Mouse (Mus musculus): Measurements from ENCODE around the gene Hcrtr1. TPM values are rescaled to one million over a fixed set of nuclear protein-coding genes. Genes with fewer than 3 reads are reported as not detected.
A peak's percentile ranks its signal among the peaks of the same experiment; 100 is the strongest.

The Hcrtr1 gene
- total RNA-seq (2021): not detected
- long read RNA-seq, experiment 1: 0 reads
- long read RNA-seq, experiment 2, partial matches to known transcripts: 0 of 1 reads
- long read RNA-seq, experiment 2, other reads (novel, unspliced or antisense): 1 of 1 reads

DNA sequence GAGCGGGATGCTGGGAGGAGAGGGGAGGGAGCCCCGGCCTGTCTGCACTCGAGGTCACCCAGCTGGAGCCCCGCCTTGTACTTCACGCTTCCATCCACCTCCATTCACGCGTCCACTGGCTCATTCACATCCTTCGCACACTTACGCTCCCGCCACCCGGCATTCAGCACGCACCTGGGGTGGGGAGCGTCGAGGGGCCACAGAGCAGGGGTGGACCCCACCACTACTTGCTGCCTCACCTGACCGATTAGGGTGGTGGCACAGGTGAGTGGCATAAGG lies at the start of gene Hcrtr1:
Hcrtr1 (minus strand) TSS at position 146 of the 279 bp plus-strand sequence.
- DNase-seq (ENCODE audit: low spot score in 2 of 2): no peak

DNA sequence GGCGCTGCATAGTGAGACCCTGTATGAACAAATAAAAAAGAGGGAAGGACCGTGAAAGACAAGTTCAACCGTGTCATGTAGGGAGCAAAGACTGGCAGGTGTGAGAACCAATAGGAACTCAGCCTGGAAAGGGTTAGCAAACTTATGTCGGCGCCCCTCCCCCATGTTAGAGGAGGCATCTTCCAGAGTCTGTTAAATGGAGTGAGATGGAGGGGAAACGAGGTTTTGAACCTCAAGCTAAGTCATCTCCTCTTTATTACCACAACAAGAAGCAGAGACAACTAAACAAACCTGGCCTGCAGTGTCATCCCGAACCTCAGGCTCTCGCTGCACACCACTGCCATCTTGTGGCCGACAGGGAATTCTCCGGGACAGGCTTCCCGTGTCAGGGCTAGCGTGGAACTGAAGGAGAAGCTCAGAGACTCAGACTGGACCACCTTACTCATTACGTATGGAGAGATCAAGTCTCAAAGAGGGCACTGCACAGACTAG lies 49.7 kb upstream of the Hcrtr1 start:
- DNase-seq (ENCODE audit: low spot score in 2 of 2): peak; percentile 69 to 82

DNA sequence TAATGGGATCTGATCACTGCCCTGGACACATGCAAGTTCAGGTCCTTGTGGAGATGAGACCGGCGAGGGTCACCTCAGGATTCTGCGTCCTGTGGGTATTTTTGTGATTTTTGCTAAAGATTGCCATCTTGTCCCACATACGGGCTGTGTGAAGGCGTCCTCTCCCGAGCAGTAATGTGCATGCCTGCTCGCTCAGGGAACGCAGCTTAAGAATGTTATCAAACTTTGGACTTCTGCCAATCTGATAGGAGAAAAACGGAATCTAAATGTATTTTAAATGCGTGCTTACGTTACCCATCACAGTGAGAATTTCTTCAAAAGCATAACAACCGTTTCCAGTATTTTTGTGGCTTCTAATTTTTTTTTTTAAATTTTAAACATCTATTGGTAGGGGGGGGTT lies 47.7 kb upstream of the Hcrtr1 start:
- no peak for DNase-seq (ENCODE audit: low spot score in 2 of 2)

DNA sequence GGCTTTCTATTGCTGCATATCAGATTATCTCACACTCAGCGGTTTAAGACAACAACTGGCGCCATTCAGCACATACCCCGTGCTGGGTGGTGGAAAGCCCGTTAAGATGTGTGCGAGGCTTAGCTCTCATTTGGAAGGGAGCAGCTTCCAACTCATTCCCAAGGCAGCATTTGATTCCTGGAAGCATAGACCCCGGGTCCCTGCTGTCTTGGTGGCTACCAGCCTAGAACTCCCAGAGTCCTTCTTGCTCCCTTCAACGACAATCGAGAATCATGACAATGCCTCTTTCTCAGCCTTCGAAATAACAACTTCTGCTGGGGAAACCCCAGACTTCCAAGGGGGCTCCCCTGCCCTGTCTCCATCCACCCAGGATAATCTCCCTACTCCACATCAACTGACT lies 47.3 kb upstream of the Hcrtr1 start:
- no peak for DNase-seq (ENCODE audit: low spot score in 2 of 2)

DNA sequence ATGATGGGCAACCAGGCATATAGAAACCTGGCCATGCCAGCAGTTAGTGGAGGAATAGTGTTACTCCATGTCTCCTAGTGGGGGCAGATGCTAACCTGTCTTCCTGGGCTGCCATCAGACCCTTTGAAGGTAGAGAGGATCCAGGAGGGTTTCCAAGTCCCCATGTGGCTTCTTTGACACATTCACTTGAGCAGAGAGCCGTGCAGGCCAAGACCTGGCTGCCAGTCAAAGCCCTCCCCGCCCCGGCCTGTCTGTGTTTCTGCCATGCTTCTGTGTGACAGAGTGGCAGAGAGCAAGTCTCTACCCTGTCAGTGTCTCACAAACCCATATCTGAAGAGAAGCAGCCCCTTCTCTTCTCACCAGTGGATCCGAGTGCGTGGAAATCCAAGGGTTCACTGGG lies 44.7 kb upstream of the Hcrtr1 start:
- no peak for DNase-seq (ENCODE audit: low spot score in 2 of 2)

DNA sequence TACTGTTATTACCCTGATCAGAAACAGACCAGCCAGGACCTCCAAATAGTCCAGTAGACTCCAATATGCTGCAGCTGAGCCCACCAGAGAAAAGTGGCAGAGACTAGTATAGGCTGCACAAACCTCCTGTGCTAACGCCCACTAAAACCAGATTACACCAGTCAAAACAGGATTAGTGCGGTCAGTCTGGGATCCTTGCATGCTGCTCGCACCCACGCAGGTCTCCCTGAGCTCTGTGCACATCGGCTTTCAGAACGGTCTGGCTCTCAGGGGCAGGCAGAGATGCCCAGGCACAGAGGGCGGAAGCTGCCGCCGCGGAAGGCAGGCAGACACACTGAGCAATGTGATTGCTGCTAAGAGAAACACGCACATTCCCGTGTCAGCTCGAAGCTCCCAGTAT lies 43.9 kb upstream of the Hcrtr1 start:
- DNase-seq (ENCODE audit: low spot score in 2 of 2): no peak

DNA sequence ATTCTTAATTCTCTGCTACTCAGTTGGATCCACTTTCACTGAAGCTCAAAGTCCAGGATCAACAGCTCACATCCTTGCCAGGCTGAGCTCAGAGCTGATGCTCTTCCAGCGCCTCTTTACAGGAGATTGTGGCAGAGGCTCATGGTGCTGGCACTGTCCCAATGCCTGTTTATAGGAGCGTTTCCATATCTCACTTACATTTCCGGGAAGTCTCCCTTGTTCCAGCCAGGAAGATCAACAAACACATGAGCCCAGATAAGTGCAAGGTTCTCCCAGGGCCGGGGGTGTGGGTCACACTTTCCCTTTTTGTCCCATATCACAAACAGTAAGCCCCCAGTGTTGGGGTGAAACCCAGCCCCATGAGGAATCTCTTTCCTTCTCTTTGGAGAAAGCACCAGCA lies 42.7 kb upstream of the Hcrtr1 start:
- DNase-seq (ENCODE audit: low spot score in 2 of 2): no peak

DNA sequence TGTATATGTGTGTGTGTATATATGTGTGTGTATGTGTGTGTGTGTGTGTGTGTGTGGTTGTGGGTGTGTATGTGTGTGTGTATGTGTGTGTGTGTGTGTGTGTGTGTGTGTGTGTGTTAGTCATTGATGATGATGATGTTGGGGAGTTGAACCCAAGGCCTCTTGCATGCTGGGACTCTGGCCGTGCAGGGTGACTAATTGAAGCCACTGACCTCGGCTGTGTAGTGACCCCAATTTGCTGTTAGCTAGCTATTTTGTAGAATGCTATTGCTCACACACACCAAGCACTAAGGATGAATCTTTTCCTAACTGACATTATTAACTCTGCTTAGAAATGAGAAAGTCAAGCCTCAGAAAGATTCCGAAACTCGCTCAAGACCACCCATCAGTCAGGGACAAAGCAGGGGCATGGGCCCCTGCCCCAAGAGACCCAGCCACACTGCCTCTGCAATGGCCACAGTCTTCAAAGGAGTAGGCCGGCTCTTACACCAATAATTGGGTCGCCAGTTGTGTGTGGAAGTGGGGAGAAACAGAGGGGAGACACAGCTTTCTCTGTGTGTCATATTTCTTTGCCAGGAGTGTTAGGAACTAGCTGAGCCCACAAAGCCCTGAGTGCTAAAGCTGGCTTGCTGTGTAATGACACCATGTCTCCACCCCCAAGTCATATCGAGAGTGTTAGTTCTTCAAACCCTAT lies 41.9 kb upstream of the Hcrtr1 start:
- no peak for DNase-seq (ENCODE audit: low spot score in 2 of 2)

DNA sequence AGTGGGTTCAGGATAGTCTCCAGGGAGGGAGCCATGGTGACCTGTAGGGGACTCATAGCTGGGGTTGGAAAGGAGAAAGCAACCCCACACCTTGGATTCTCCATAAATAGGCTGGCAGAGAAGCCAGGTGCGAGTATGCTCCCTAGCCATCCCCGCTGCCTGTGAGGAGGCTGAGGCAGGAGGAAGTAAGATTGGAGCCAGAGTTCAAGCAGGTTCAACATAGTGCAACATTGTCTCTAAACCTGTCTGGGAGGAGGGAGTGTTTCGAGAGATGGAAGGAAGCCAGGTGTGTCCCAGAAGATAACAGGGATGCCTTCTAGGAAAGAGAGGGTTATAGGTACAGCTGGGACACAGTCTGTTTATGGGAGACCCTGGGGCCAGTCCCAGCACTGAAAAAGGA lies 40.7 kb upstream of the Hcrtr1 start:
- no peak for DNase-seq (ENCODE audit: low spot score in 2 of 2)

DNA sequence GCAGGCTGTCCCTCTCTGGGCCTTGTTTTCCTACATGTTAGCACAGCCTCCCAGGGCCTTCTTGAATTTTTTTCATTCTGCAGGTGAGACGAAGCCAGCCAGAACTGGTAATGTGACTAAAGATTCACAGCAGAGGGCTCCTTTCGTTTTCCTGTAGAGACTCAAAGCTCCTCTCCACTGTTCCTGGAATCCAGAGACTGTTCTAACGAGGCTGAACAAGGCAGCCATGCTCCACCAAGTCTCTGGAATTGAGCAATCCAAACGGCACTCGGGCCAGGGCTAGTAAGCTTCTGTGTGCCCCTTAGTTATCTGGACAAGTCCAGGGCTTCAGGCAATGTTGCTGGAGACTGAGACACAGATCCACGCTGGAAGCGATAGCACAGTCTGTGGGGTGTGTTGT lies 38.4 kb upstream of the Hcrtr1 start:
- no peak for DNase-seq (ENCODE audit: low spot score in 2 of 2)

DNA sequence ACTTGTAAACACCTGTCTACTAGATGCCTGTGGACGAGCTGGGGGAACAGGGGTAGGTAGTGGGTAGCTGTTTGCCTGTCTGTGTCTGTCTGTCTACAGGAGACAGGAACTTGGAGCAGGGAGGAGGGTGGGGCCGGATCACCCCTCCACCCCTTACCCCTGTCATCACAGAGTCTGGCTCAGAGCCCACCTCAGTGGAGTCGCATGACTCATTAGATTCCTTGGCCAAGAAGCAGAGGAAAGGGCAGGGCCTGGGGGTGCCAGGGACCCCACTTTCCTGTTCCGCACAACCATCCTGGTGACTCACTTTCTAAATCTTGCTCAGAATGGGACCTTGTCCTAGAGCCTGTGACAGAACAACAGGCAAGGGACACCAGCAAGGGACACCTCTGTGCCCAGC lies 37.9 kb upstream of the Hcrtr1 start:
- DNase-seq (ENCODE audit: low spot score in 2 of 2): no peak

DNA sequence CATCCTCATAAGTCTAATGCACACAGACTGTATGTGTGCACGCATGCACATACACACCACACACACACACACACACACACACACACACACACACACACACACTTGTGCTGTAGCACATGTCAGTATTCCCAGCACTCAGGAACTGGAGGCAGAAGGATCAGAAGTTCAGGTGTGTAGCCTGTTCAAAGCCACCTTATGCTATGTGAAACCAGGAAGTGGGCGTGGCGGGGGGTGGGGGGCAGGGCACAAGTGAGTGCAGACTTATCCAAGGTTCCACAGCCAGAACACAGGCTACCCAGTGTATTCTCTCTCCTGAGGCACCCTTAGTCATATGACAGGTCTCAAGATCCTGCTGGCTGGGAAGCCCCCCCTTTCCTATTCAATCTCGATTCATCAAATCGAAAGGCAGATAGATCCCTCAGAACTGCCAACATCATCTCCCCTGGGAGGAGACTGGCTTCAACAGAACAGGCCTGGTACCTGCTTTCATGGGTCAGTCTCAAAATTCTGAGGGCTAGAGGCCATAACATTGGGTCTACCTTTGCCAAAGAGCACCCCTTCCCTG lies 37.1 kb upstream of the Hcrtr1 start:
- DNase-seq (ENCODE audit: low spot score in 2 of 2): no peak

DNA sequence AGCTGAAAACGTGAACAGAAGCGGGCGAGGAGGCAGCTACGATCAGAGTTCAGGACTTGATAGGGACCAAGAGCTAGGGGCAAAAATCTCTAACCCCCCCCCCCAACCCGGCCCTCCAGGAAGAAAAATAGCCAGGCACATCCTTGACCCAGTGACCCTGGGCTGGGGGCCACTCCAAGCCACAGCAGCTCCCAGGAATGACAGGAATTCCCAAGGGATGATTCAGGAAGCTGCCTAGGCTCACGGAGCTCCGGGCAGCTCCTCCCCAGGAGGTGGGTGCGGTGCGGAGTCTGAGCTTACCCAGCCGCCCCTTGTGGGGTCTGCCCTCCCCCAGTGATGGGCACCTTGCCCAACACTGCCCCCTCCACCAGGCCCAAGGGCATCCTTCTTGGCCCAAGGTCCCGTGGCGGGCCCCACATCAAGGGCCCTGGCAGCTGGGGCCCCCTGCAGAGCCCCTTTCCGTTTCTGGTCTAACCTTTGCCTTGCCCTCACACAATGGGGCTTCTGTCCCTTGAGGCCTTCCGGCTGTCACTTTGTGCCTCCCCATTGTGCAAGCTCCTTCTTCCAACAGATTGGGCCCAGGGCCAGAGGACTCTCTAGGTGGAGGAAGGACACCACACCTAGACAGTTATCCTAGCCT lies 36.0 kb upstream of the Hcrtr1 start, which contains the start of gene Tinagl1:
Tinagl1 (minus strand) TSS at position 51 of the 640 bp plus-strand sequence.
- DNase-seq (ENCODE audit: low spot score in 2 of 2): no peak

DNA sequence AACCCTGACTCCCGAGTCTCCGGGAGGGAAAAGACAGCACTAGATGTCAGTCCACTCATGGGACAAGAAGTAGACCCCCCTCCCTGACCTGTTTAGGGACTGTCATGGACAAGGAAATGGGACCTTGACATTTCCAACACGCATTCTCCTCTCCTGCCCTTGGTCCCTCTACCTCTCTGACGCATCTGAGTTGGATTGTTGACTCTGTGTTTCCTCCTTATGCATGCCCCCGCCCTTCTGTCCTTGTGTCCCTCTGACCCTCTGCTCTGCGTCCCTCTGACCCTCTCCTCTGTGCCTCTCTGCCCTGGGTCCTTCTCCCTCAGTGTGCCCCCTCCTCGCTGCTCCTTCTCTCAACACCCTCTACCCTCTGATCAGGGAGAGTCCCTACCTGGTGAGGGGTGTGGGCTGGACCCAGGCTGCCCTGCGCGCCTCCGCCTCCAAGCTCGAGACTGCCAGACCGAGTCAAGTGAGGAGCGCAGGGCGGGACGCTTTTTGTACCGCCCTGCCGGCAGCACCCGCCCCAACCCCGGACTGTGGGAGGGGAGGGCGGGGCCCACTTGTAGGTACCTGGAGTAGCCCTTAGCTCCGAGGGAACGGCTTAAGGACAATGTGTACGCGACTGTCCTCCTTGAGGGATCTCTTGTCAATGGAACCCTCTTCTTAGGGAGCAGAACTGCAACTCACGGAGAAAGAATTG lies 35.3 kb upstream of the Hcrtr1 start:
- DNase-seq (ENCODE audit: low spot score in 2 of 2): peak in 1 of 2 experiments; percentile 38

DNA sequence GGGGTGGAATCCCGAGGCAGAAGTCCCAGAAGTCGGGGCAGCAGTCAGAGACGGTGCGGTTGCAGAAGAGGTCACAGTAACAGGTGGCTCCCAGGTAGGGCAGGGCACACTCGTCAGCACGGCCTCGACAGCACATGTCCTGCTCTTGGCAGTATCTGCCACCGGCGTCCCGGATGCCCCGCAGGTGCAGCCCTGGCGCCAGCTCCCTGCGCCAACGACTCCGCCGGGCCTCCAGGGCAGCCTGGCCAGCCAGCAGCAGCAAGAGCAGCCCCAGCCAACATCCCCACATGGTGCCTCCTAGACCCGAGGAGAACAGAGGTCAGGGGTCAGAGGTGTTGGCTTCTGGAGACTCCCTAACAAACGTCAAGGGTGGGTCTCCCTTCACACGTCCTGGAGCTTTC lies 34.8 kb upstream of the Hcrtr1 start:
- DNase-seq (ENCODE audit: low spot score in 2 of 2): no peak

DNA sequence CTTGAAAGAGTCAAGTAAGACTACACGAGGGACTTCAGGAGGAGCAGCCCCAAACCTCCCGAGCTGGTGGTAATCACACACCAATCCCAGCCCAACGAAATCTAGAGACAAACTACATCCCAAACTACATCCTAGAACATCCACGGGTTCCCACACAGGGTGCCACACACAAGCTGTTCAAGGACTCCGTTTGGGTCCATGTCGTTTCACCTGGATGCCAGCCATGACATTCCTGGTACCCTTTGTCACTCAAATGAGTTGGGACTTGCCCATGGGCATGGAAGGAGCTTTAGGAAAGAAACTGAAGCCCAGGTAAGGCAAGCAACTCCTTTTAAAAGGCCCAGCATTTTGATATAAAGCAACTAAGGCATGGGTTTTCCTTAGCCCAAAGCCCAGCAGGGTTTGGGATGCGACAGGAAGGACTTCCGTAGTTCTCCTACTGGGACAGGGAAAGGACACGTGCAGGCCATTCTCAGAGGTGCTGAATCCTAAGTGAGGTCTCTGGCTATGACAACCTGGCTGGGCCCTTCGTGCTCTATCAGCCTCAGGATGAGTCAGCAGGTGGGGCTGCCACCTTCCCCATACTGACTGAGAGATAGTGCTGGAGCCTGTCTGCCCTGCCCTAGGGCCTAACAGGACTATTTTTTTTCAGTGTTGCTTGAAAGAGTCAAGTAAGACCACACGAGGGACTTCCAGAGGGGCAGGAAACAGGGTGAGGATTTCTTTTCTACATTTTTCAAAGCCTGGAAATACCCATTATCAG lies 34.1 kb upstream of the Hcrtr1 start:
- no peak for DNase-seq (ENCODE audit: low spot score in 2 of 2)

DNA sequence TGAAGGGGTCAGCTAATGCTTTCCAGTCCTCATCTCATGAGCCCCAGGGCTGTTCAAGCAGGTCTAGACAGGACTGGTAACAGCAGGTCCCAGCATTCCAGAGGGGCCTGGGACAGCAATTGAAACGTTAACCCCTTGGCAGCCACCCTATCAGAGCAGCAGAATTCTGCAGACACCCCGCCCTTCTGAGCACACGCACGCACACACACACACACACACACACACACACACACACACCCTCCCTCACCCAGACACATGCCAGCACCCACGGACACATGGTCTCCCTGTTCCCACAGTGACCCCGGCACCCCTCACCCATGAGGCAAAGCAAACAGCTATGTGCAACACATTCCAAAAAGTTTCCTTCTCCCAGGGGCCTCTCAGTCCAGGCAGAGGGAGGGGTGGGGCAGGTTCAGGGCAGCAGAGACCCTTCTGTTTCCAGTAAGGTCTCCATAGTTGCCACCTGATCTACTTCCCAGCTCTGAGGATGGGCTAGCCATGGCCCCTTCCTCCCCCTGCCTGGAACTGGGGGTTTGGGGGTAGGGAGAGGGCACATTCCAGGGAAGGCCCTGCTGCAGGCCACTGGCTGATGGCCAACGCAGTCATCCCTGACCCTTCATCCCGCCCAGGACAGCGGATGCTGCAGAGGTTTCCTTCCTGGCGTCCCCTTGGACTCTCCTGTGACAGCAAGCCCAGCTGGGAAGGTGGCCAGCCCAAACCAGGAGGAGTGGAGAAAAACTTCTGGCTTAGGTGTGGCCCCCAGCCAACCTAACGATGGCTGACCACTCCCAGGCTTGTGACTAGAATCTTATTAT lies 33.0 kb upstream of the Hcrtr1 start:
- peak in 1 of 2 experiments; percentile 49 for DNase-seq (ENCODE audit: low spot score in 2 of 2)

DNA sequence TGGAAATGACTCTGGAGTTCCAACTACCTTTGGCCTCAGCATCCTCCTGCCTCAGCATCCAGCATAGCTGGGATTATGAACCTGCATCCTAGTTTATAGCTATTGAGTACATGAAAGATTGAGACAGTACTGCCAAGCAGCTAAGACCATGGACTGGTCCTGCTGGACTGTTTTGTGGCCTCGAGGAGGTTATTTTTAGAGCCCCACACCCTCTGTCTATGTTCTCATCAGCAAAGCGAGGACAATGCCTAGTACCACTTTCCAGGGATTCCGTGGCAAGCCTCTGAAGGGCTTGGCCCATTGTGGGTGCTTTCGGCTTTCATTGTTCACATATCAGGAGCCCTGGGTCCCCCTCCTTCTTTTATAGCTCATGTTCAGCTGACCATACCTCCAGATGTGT lies 31.2 kb upstream of the Hcrtr1 start:
- no peak for DNase-seq (ENCODE audit: low spot score in 2 of 2)

DNA sequence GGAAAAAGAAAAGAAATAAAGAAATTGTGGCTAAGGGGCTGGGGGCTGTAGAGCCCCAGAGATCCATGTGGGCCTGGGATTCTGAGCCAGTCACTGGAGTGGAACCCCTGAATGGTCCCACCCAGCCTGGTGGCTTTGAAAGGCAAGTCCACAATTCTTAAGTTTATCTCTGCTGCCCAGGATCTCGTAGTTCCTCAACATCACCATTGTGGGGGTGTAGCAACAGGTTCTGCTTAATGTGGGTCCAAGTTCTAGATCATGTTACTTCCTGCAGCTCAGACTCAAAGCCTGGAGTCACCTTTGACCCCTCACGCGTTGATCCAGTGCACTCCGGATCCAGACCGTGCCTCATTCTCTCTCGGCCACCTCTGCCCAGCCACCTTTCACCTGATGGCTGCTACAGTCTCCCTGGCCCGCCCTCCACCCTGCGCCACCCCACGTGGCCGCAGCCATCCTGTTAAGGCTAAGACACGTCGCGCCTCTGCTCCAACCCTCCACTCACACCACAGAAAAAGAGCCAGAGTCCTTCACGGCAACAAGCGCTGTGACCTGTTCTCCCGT lies 30.3 kb upstream of the Hcrtr1 start:
- no peak for DNase-seq (ENCODE audit: low spot score in 2 of 2)

All from gastrocnemius, postnatal 4 days (tissue).